Mouse (Mus musculus) adrenal gland, adult (tissue): ENCODE measurements around the gene Gpr183.

Experiments
- DNase-seq, 2 experiments: peaks; one replicate each; pipeline ENCODE4 v3.0.0; 2022 to 2023; ENCODE audit warnings: low spot score in 1 of 2; ENCODE audit not compliant: inconsistent age in 2 of 2

Gene Gpr183

GRCm38 (mm10) chr14:121964990-121965389 is at the start of gene Gpr183:
Gpr183 (minus strand) TSS chr14:121965195.
- DNase-seq = no peak

GRCm38 (mm10) chr14:122013417-122013951 is 48.5 kb upstream of the Gpr183 start:
- peak; percentile 16 to 46 for DNase-seq

- DNase-seq = no peak
Observed at GRCm38 (mm10) chr14:122012814-122013213, 47.8 kb upstream of the Gpr183 start.

- DNase-seq = no peak
Observed at GRCm38 (mm10) chr14:122012193-122012592, 47.2 kb upstream of the Gpr183 start.

- DNase-seq = no peak
Observed at GRCm38 (mm10) chr14:122011768-122012167, 46.8 kb upstream of the Gpr183 start.

GRCm38 (mm10) chr14:122010301-122010700 is 45.3 kb upstream of the Gpr183 start:
- no peak for DNase-seq

- no peak for DNase-seq
Observed at GRCm38 (mm10) chr14:122009502-122009901, 44.5 kb upstream of the Gpr183 start.

GRCm38 (mm10) chr14:122008261-122008660 is 43.3 kb upstream of the Gpr183 start:
- no peak for DNase-seq

- no peak for DNase-seq
Observed at GRCm38 (mm10) chr14:122003812-122004211, 38.8 kb upstream of the Gpr183 start.

- DNase-seq = no peak
Observed at GRCm38 (mm10) chr14:122002224-122002623, 37.2 kb upstream of the Gpr183 start.

- no peak for DNase-seq
Observed at GRCm38 (mm10) chr14:122000346-122001105, 35.5 kb upstream of the Gpr183 start.

- no peak for DNase-seq
Observed at GRCm38 (mm10) chr14:121999455-121999854, 34.5 kb upstream of the Gpr183 start.

GRCm38 (mm10) chr14:121996786-121997185 is 31.8 kb upstream of the Gpr183 start:
- peak; percentile 41 to 70 for DNase-seq

GRCm38 (mm10) chr14:121995557-121995870 is 30.5 kb upstream of the Gpr183 start:
- DNase-seq = no peak

GRCm38 (mm10) chr14:121994846-121995556 is 30.0 kb upstream of the Gpr183 start:
- no peak for DNase-seq

GRCm38 (mm10) chr14:121994171-121994700 is 29.2 kb upstream of the Gpr183 start:
- no peak for DNase-seq

GRCm38 (mm10) chr14:121993616-121994015 is 28.6 kb upstream of the Gpr183 start:
- DNase-seq = no peak

GRCm38 (mm10) chr14:121992395-121993280 is 27.6 kb upstream of the Gpr183 start:
- no peak for DNase-seq

- no peak for DNase-seq
Observed at GRCm38 (mm10) chr14:121991921-121992320, 26.9 kb upstream of the Gpr183 start.

GRCm38 (mm10) chr14:121990897-121991296 is 25.9 kb upstream of the Gpr183 start:
- no peak for DNase-seq

GRCm38 (mm10) chr14:121989869-121990268 is 24.9 kb upstream of the Gpr183 start:
- no peak for DNase-seq
